Mouse (Mus musculus) cerebellum, adult 2 months (tissue): Measurements from ENCODE around the gene Acan.

Source experiments
- CTCF ChIP-seq: fragments of 200-500 bp; IDR thresholded peaks from 2 replicates; pipeline ENCODE4 v1.5.1; 2011; ENCODE audit warnings: low read depth, mild to moderate bottlenecking, control low read depth, low read length, moderate library complexity, borderline replicate concordance; ENCODE audit not compliant: insufficient read depth
- POLR2A ChIP-seq: fragments of 200-500 bp; IDR thresholded peaks from 2 replicates; pipeline ENCODE4 v1.6.1; 2011; ENCODE audit warnings: low read length, control low read depth, borderline replicate concordance; ENCODE audit not compliant: insufficient read depth

DNA sequence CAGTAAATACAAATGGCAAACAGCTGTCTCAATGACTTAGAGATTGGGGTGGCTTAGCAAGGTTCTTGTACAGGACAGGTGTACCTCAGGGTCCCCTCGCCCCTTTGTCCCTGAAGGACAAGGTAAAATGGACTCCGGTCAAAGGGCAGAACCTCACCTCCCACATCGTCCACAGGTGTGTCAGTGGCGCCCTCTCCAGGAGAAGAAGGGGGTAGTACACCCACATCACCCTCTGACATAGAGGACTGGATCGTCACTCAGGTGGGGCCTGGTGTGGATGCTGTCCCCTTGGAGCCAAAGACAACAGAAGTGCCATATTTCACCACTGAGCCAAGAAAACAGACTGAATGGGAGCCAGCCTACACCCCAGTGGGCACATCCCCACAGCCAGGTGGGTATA, 43.2 kb downstream of the Acan start:
- no peak for TF ChIP-seq CTCF
- TF ChIP-seq POLR2A = no peak
